28 mouse cellular contexts compared by ENCODE assay signal in genomic region chr2:63105971-63106370, GRCm38 (mm10).
"Had no signal": no experiment of that assay in that cellular context is flagged by ENCODE, and none has a peak within 500 bp of the region (broad histone marks: within the 10 kb centered on the region; RNA-seq: fewer than 3 reads in every experiment).

No protein-coding gene starts in this region.

- H3K4me1 ChIP-seq: embryonic facial prominence, embryonic 10.5 days; embryonic facial prominence, embryonic 12.5 days; embryonic facial prominence, embryonic 13.5 days; embryonic facial prominence, embryonic 15.5 days; forebrain, embryonic 10.5 days; forebrain, embryonic 12.5 days; forebrain, embryonic 13.5 days; forebrain, embryonic 15.5 days had no signal

- H3K27me3 ChIP-seq: embryonic facial prominence, embryonic 12.5 days; embryonic facial prominence, embryonic 13.5 days; embryonic facial prominence, embryonic 15.5 days; forebrain, embryonic 12.5 days; forebrain, embryonic 13.5 days; forebrain, embryonic 15.5 days had no signal

- H3K27ac ChIP-seq: embryonic facial prominence, embryonic 10.5 days; embryonic facial prominence, embryonic 12.5 days; embryonic facial prominence, embryonic 13.5 days; embryonic facial prominence, embryonic 15.5 days; forebrain, embryonic 10.5 days; forebrain, embryonic 12.5 days; forebrain, embryonic 13.5 days; forebrain, embryonic 15.5 days; gastrocnemius, adult 2 months; heart, adult 2 months had no signal

- H3K36me3 ChIP-seq: embryonic facial prominence, embryonic 10.5 days; embryonic facial prominence, embryonic 12.5 days; embryonic facial prominence, embryonic 13.5 days; embryonic facial prominence, embryonic 15.5 days; forebrain, embryonic 10.5 days; forebrain, embryonic 12.5 days; forebrain, embryonic 15.5 days had no signal

- H3K4me3 ChIP-seq: embryonic facial prominence, embryonic 10.5 days; embryonic facial prominence, embryonic 12.5 days; embryonic facial prominence, embryonic 13.5 days; embryonic facial prominence, embryonic 15.5 days; erythroblast, embryonic 14.5 days; forebrain, embryonic 10.5 days; forebrain, embryonic 12.5 days; forebrain, embryonic 13.5 days; forebrain, embryonic 15.5 days; gastrocnemius, adult 2 months; heart, adult 2 months had no signal

- ATAC-seq: forebrain, embryonic 13.5 days; forebrain, embryonic 14.5 days; forebrain, embryonic 15.5 days; forebrain, embryonic 16.5 days; forebrain, postnatal 0 days had no signal

- H3K4me2 ChIP-seq: embryonic facial prominence, embryonic 12.5 days; embryonic facial prominence, embryonic 13.5 days; embryonic facial prominence, embryonic 15.5 days; forebrain, embryonic 12.5 days; forebrain, embryonic 13.5 days; forebrain, embryonic 15.5 days had no signal

- DNase-seq: cerebellum, adult 2 months; cerebellum, adult 8-10 months; cerebellum, adult 9-10 months; cerebellum, adult 9-11 months; cerebellum, postnatal 10 days; cerebellum, postnatal 14 days; cerebellum, postnatal 25 days; cerebellum, postnatal 36 days; embryo, embryonic 11 days; forebrain, postnatal 0 days; gastrocnemius, adult 2 months; gastrocnemius, postnatal 14 days; gastrocnemius, postnatal 25 days; gastrocnemius, postnatal 36 days; heart, adult 11 months; heart, adult 18-20 months; heart, adult 2 months had no signal

- H3K9ac ChIP-seq: embryonic facial prominence, embryonic 12.5 days; embryonic facial prominence, embryonic 13.5 days; embryonic facial prominence, embryonic 15.5 days; forebrain, embryonic 12.5 days; forebrain, embryonic 13.5 days; forebrain, embryonic 15.5 days; forebrain, postnatal 0 days had no signal

- H3K9me3 ChIP-seq: embryonic facial prominence, embryonic 10.5 days; embryonic facial prominence, embryonic 12.5 days; embryonic facial prominence, embryonic 13.5 days; embryonic facial prominence, embryonic 15.5 days; forebrain, embryonic 10.5 days; forebrain, embryonic 12.5 days; forebrain, embryonic 13.5 days; forebrain, embryonic 15.5 days had no signal
